Mouse (Mus musculus) MEL (cell line): ENCODE measurements around the gene Bmp6.

ENCODE experiments used
- BHLHE40 ChIP-seq: IDR thresholded peaks from 2 replicates; pipeline ENCODE4 v1.6.1; 2012; ENCODE audit warnings: low read depth, mild to moderate bottlenecking, inconsistent platforms, low read length, improper control_type of control experiment, borderline replicate concordance
- CHD1 ChIP-seq: IDR thresholded peaks from 2 replicates; pipeline ENCODE4 v1.6.1; 2012; ENCODE audit warnings: low read depth, mild to moderate bottlenecking, inconsistent platforms, low read length, improper control_type of control experiment
- CHD2 ChIP-seq: IDR thresholded peaks from 2 replicates; pipeline ENCODE4 v1.6.1; 2011; ENCODE audit warnings: low read length, improper control_type of control experiment
- CTCF ChIP-seq, 3 experiments: IDR thresholded peaks in 2 of 3; conservative IDR thresholded peaks in 1 of 3; 2 replicates each; pipeline ENCODE4 v1.5.1; 2011 to 2012; ENCODE audit warnings: low read length in 3 of 3, low read depth in 2 of 3, mild to moderate bottlenecking in 2 of 3, improper control_type of control experiment in 1 of 3, inconsistent platforms in 1 of 3, mixed read lengths in 1 of 3, moderate library complexity in 1 of 3; ENCODE audit not compliant: control insufficient read depth in 1 of 3, insufficient read depth in 1 of 3, poor library complexity in 1 of 3, severe bottlenecking in 1 of 3
- GABPA ChIP-seq: IDR thresholded peaks from 2 replicates; pipeline ENCODE4 v1.6.1; 2012; ENCODE audit warnings: low read depth, mild to moderate bottlenecking, inconsistent platforms, low read length, improper control_type of control experiment, moderate library complexity
- MAX ChIP-seq: IDR thresholded peaks from 2 replicates; pipeline ENCODE4 v1.6.1; 2011; ENCODE audit warnings: low read length, improper control_type of control experiment
- MEF2A ChIP-seq: IDR thresholded peaks from 2 replicates; pipeline ENCODE4 v1.6.1; 2014; ENCODE audit warnings: low read depth, mild to moderate bottlenecking, inconsistent platforms, low read length, improper control_type of control experiment; ENCODE audit not compliant: poor library complexity, insufficient replicate concordance, severe bottlenecking; ENCODE audit errors: extremely low read depth
- POLR2A ChIP-seq, 2 experiments: IDR thresholded peaks; 2 replicates each; pipeline ENCODE4 v1.6.1; 2011 to 2012; ENCODE audit warnings: low read length in 2 of 2, mild to moderate bottlenecking in 2 of 2, control low read depth in 1 of 2, improper control_type of control experiment in 1 of 2, low read depth in 1 of 2, moderate library complexity in 1 of 2; ENCODE audit not compliant: control insufficient read depth in 1 of 2, insufficient read depth in 1 of 2, poor library complexity in 1 of 2
- POLR2AphosphoS2 ChIP-seq: IDR thresholded peaks from 2 replicates; pipeline ENCODE4 v1.6.1; 2011; ENCODE audit warnings: low read length, improper control_type of control experiment
- TAL1 ChIP-seq: IDR thresholded peaks from 2 replicates; pipeline ENCODE4 v1.6.1; 2012; ENCODE audit warnings: mild to moderate bottlenecking, inconsistent platforms, low read length, moderate library complexity, mixed read lengths
- ZMIZ1 ChIP-seq: IDR thresholded peaks from 2 replicates; pipeline ENCODE4 v1.6.1; 2012; ENCODE audit warnings: low read depth, mild to moderate bottlenecking, inconsistent platforms, low read length, improper control_type of control experiment, moderate library complexity

DNA sequence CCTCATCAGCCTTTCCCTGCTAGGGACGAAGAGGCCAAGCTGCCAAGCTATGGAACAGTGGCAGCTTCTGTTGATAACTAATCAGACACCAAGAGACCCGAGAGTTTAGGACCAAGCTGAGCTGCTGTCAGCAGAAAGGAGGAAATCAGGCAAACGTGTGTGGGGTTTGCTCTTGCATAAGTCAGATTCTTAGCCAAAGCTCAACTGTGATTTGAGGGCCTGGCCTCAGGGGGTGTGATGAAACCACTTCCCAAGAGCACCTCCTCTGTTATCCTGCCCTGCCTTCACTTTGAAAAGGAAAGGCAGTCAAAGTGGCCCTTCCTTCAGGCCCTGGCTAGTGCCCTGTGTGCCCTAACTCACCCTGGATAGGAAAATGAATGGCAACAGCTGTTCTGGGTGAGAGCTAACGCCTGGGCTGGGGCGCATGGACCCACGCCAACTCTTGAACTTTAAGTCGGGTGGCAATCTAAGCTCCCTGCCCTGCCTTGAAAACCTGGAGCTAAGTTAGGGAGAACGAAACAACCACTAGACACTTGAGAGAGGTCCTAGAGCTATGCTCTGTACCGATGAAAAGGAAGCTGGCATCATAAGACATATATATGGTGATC is 183.9 kb downstream of the Bmp6 start, which contains the start of gene Txndc5:
- no peak for TF ChIP-seq CTCF (IDR thresholded peaks at IDR 0.05 in 2 of 3, conservative IDR thresholded peaks at IDR 0.05 in 1 of 3; ENCODE audit: control insufficient read depth in 1 of 3, insufficient read depth in 1 of 3, low read depth in 2 of 3, low read length in 3 of 3, poor library complexity in 1 of 3, severe bottlenecking in 1 of 3)
- TF ChIP-seq MEF2A: no peak
- TF ChIP-seq POLR2A (IDR thresholded peaks at IDR 0.05; ENCODE audit: control insufficient read depth in 1 of 2, insufficient read depth in 1 of 2, low read depth in 1 of 2, low read length in 2 of 2, poor library complexity in 1 of 2): no peak
- TF ChIP-seq GABPA: no peak
- TF ChIP-seq CHD1: no peak
- no peak for TF ChIP-seq ZMIZ1
- TF ChIP-seq MAX: no peak
- no peak for TF ChIP-seq POLR2AphosphoS2
- TF ChIP-seq CHD2: no peak
- TF ChIP-seq TAL1: no peak
- TF ChIP-seq BHLHE40: no peak
